Mouse (Mus musculus) heart, embryonic 11.5 days (tissue): ENCODE results near the gene Gsta4. TPM values are rescaled to one million over a fixed set of nuclear protein-coding genes. Genes with fewer than 3 reads are reported as not detected.
"Not testable (repeated sequence)": the region's sequence is repeated elsewhere in the genome, so short reads cannot be mapped to it uniquely, and the experiment has no call there.

Experiments used
- ATAC-seq: fragments of 200-750 bp; cut with Nextera tagmentation; replicated peaks from 2 replicates; pipeline ENCODE4 v1.8.0; 2017; ENCODE audit warnings: moderate library complexity; ENCODE audit not compliant: insufficient number of reproducible peaks, low FRiP score, low TSS enrichment
- H3K27ac ChIP-seq: fragments of 300-500 bp; sonication (generic); 2 replicates; pipeline ENCODE4 v1.5.1; 2014; ENCODE audit warnings: mild to moderate bottlenecking, low read depth, low read length
- H3K27me3 ChIP-seq: fragments of 300-500 bp; sonication (generic); 2 replicates; pipeline ENCODE4 v1.6.1; 2014; ENCODE audit warnings: mild to moderate bottlenecking, low read length, mixed read lengths; ENCODE audit not compliant: control insufficient read depth, insufficient read depth
- H3K36me3 ChIP-seq: fragments of 300-500 bp; sonication (generic); 2 replicates; pipeline ENCODE4 v1.6.1; 2014; ENCODE audit warnings: mild to moderate bottlenecking, low read length, moderate library complexity, mixed read lengths; ENCODE audit not compliant: control insufficient read depth, insufficient read depth
- H3K4me1 ChIP-seq: fragments of 300-500 bp; sonication (generic); 2 replicates; pipeline ENCODE4 v1.6.1; 2014; ENCODE audit warnings: low read length; ENCODE audit not compliant: control insufficient read depth, insufficient read depth
- H3K4me2 ChIP-seq: fragments of 300-500 bp; sonication (generic); 2 replicates; pipeline ENCODE4 v1.6.1; 2014; ENCODE audit warnings: mild to moderate bottlenecking, moderate library complexity
- H3K4me3 ChIP-seq: fragments of 300-500 bp; sonication (generic); 2 replicates; pipeline ENCODE4 v1.5.1; 2014; ENCODE audit warnings: low read depth, low read length
- H3K9ac ChIP-seq: fragments of 300-500 bp; sonication (generic); 2 replicates; pipeline ENCODE4 v1.6.1; 2014; ENCODE audit warnings: mild to moderate bottlenecking, low read depth, low read length, moderate library complexity
- H3K9me3 ChIP-seq: fragments of 300-500 bp; sonication (generic); replicated peaks from 2 replicates; pipeline ENCODE4 v1.6.1; 2016; ENCODE audit warnings: low read length; ENCODE audit not compliant: control insufficient read depth
- WGBS: fragments of 180-500 bp; shearing (Covaris S2); extraction: QIAGEN DNeasy Blood & Tissue Kit; methylation state at CpG from one replicate; pipeline ENCODE4 v1.1.7; 2014; ENCODE audit not compliant: insufficient replicate concordance; 5-methylcytosine and 5-hydroxymethylcytosine counted together
- polyA plus RNA-seq: library from polyadenylated mRNA; unstranded; fragments of >200 nt; fragmentation: Nextera tagmentation; extraction: Ambion mirVana; gene quantifications from 2 replicates; pipeline ENCODE4 v1.2.1, GENCODE M21; 2014

Gsta4 gene
- polyA plus RNA-seq, 1 experiment from 2014 or later, result 87.5 TPM

DNA sequence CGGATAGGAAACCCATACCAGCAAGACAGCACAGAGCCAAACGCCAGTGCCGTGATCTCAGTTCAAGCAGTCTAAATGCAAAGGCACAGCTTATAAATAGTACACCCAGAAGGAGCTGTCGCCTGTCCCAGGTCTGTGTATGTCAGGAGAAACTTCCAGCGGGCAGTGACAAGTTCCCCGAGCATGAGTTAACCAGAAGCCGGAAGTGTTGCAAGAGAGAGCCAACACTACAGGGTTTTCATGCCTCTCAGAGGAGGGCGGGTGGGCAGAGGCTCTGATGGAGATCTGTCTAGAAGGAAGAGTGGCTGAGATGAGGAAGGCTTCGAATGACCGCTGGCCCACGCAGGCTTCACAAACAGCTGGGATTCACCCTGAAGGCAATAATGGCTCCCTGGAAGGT is 42.7 kb downstream of the Gsta4 start:
- Histone ChIP-seq H3K27ac (peak overlapping the region; percentile 10; the same call in 1 of the 2 replicates), H3K9me3 (no peaks in the 10 kb centered on the region), H3K4me1 (no peaks in the 10 kb centered on the region; the same call in 1 of the 2 replicates), H3K36me3 (no peaks in the 10 kb centered on the region), H3K27me3 (no peaks in the 10 kb centered on the region), H3K9ac (no peak overlapping the region), H3K4me3 (no peak overlapping the region), H3K4me2 (peak overlapping the region; percentile 18; the same call in 1 of the 2 replicates)
- WGBS, result 56% methylated on average over 11 of the region's 11 CpGs
- ATAC-seq, result no peak

DNA sequence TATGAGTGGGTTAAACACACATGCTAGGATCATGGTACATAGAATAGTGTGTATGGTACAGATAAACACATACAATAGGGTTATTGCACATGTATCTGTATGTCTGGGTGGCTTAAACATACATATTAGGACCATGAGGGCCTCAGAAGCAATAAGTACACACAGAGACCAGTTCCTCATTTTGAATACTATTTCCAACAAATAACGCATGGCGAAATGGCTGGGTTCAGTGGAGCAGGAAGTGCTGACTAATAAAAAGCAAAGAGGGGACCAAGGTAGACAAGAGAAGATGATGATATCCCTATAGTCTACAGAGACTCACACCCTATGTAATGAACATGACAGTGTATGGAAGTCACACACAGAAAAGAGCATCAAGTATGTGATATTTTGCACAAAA is 45.5 kb downstream of the Gsta4 start:
- WGBS, result 88% methylated on average over 2 of the region's 2 CpGs
- no peak overlapping the region for H3K4me2 ChIP-seq
- H3K27me3 ChIP-seq, result no peaks in the 10 kb centered on the region
- H3K27ac ChIP-seq, result no peak overlapping the region
- H3K9ac ChIP-seq, result no peak overlapping the region
- no peak overlapping the region for H3K4me3 ChIP-seq
- no peaks in the 10 kb centered on the region; the same call in 1 of the 2 replicates for H3K4me1 ChIP-seq
- ATAC-seq, result no peak
- H3K36me3 ChIP-seq, result no peaks in the 10 kb centered on the region
- H3K9me3 ChIP-seq, result no peaks in the 10 kb centered on the region

DNA sequence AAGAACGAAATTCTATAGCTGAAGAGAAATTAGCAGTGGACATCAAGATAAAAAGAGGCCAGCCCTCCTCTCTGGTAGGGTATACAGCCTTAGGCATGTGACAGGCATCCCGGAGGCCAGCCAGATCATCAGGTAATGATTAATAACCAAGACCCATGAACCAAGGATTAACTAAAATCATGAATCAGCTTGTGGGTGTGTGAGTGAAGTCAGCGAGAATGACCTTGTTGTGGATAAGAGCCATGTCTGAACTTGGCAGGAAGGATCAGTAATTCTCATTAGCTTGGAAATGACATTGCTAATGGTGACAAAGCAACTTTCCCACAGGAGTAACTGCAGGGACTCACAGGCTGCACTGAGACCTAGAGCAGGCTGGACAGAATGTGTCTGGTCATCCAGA is 47.1 kb downstream of the Gsta4 start:
- not testable (repeated sequence) for H3K4me3 ChIP-seq, ATAC-seq, H3K36me3 ChIP-seq, H3K27ac ChIP-seq, H3K27me3 ChIP-seq, H3K9me3 ChIP-seq, H3K9ac ChIP-seq, H3K4me1 ChIP-seq, H3K4me2 ChIP-seq
- WGBS, result 67% methylated on average over 3 of the region's 3 CpGs

DNA sequence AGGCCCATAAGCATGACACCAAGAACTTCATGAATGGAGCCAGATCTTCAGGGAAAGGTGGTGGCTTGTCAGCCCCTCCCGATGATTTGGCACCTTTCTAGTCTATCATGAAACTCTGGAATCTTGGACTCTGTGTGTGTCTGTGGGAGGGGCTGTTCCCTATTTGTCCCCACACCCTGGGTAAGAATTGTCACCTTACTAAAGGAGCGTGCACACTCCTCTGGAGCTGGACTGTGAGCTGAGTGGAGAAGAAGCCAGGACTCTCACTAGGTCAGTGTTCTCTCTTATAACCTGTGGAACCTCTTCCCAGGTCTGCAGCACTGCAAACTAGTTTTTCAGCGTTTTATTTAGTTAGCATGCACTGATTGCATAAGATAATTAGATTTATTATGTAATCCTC is 47.9 kb downstream of the Gsta4 start, which contains the start of gene Gsta1:
Gene Gsta1 (plus strand): TSS at position 196 of the 400 bp plus-strand sequence.
- H3K9me3 ChIP-seq, H3K4me3 ChIP-seq, H3K9ac ChIP-seq, H3K4me2 ChIP-seq, H3K36me3 ChIP-seq, ATAC-seq, H3K27ac ChIP-seq, H3K27me3 ChIP-seq, H3K4me1 ChIP-seq: not testable (repeated sequence)
- WGBS, result 78% methylated on average over 2 of the region's 3 CpGs

DNA sequence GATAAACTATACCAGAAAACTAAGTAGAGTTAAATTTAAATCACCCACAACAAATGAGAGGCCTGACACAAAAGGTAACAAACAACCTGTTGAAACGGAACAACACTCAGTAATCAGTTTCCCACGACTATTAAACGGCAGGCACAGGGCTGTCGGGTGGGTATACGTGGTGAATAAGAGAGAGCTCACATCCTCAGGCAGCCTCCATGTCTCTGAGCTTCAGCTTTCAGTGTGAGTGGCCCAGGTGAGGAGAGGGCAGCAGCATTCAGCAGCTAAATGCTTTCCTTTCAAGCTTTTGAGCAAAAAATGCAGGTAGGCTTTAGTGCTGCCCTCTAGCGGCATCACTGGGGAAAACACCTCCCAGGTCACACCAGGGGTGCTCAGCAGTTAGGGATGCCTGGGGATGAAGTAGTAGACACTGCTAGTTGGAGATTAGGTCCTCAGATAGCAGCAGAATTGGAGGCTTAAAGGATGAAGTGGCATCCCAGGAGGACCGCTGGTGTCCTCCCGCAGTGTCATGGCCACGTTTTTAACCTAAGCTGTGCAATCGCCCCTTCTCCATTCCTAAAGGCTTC is 50.6 kb downstream of the Gsta4 start:
- not testable (repeated sequence) for H3K4me3 ChIP-seq, H3K9me3 ChIP-seq, H3K27ac ChIP-seq, H3K9ac ChIP-seq, H3K4me1 ChIP-seq, H3K27me3 ChIP-seq, ATAC-seq, H3K36me3 ChIP-seq, H3K4me2 ChIP-seq
- no CpG with 5 or more reads among the region's 10 CpGs for WGBS

DNA sequence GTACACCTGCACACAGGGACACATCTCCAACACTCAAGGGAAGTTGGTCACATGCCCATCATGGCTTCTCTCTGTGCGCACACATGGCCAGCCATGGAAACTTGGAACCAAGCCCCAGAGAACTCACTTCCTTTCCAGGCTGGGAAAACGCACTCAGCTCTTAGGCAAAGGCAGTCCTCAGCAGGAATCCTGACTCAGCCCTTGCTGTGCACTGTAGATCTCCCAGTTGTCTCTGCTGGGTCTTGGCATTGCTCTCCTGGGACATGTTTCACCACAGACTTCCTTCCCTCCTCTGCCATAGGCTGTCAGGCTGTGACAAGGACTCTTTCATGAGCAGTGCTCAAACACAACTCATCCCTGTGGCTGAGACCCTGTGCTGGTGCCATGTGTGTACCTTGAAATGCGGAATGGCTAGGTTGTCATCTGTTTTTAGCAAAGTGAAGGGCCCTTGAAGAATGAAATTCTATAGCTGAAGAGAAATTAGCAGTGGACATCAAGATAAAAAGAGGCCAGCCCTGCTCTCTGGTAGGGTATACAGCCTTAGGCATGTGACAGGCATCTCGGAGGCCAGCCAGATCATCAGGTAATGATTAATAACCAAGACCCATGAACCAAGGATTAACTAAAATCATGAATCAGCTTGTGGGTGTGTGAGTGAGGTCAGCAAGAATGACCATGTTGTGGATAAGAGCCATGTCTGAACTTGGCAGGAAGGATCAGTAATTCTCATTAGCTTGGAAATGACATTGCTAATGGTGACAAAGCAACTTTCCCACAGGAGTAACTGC is 73.3 kb downstream of the Gsta4 start:
- H3K27me3 ChIP-seq, H3K4me1 ChIP-seq, H3K4me3 ChIP-seq, H3K36me3 ChIP-seq, ATAC-seq, H3K4me2 ChIP-seq, H3K27ac ChIP-seq, H3K9ac ChIP-seq, H3K9me3 ChIP-seq: not testable (repeated sequence)
- 72% methylated on average over 4 of the region's 4 CpGs for WGBS

DNA sequence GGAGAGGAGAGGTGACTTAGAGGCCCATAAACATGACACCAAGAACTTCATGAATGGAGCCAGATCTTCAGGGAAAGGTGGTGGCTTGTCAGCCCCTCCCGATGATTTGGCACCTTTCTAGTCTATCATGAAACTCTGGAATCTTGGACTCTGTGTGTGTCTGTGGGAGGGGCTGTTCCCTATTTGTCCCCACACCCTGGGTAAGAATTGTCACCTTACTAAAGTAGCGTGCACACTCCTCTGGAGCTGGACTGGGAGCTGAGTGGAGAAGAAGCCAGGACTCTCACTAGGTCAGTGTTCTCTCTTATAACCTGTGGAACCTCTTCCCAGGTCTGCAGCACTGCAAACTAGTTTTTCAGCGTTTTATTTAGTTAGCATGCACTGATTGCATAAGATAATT is 74.3 kb downstream of the Gsta4 start, which contains the start of gene Gm3776:
Gene Gm3776 (plus strand): TSS at position 216 of the 400 bp plus-strand sequence.
- H3K27me3 ChIP-seq, H3K4me2 ChIP-seq, H3K9me3 ChIP-seq, H3K4me1 ChIP-seq, H3K9ac ChIP-seq, H3K27ac ChIP-seq, ATAC-seq, H3K36me3 ChIP-seq, H3K4me3 ChIP-seq: not testable (repeated sequence)
- 93% methylated on average over 1 of the region's 3 CpGs for WGBS
